Mouse (Mus musculus): ENCODE measurements around the gene Zfand5.
A peak's percentile ranks its signal among the peaks of the same experiment; 100 is the strongest.
"Not testable (repeated sequence)": the region's sequence is repeated elsewhere in the genome, so short reads cannot be mapped to it uniquely, and the experiment has no call there.

Gene Zfand5

DNA sequence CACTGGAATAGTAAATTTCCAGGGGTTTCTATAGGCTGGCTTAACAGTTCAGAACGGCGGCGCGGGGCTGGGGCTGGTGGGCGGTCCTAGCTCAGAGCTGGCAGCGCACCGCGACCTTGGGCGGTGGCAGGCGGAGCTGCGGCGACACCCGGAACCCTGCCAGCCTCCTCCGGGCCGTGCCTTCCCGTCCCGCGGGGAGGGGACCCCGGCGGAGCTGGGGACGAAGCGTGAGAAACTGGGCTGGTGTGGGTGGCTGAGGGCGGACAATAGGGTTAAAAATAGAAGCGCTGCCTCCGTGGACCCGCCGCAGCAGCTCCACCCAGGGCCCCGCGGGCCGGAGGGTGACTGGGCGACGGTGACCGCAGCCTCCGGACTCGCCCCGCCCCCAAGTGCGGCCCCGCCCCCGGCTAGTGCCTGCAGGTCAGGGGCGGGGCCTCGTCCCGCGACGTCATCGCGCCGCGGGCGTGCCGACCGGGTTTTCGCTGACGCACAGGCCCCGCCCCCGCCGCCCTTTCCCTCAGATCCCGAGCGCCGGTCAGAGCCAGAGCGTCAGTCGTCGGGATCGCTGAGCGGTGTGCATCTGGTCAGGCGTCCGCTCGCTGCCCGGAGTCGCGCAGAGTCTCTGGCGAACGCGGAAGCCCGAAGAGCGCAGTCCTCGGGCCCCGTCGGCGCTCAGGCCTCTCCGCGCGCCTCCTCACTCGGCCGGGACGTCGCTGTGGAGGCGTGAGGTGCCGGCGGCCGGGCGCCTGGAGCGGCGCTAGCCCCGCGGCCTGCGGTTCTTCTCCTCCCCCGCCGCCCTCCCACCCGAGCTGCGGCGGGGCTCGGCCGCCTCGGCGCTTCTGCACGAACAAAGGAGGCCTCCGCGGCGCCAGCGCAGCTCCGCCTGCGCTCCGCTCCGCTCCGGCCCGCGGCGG is at the start of gene Zfand5:
Gene Zfand5 (plus strand): TSS at position 538 of the 914 bp plus-strand sequence.
- DNase-seq (ENCODE audit: low spot score) = peak; percentile 91

DNA sequence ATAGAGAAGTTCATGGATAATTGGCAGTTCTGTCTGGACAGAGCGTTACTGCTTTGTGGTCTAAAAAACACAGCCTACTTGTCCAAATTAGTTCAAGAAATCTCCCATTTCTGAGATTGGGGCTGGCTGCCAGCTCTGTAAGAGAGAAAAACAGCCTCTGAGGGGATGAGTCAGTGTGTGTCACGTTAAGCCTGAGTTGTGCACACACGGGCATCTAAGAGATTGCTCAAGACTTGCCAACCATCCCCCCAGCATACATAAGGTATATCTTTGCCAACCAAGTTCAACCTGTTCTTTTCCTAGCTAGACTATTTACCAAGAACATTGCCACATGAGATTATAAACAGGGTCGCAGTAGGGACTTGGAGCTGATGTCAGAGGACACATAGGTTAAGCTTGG is 44.9 kb upstream of the Zfand5 start:
- DNase-seq (ENCODE audit: low spot score) = no peak

DNA sequence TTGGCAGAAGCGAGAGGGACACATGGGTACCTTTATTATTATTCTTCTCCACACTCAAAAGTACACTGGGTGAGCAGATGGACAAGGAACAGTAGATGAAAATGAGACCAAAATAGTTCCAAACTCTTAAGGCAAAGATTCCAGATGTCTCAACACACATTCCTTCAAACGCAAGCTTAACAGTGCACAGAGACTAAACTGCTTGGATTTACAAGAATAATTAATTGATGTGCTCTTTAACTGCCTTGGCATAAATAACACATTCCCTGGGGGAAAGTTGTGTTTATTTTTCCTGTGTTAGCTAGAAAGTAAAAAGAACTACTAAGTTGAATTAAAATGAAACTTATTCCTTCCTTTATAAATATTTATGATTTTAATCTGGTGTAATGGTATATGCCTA is 44.3 kb upstream of the Zfand5 start:
- no peak for DNase-seq (ENCODE audit: low spot score)

DNA sequence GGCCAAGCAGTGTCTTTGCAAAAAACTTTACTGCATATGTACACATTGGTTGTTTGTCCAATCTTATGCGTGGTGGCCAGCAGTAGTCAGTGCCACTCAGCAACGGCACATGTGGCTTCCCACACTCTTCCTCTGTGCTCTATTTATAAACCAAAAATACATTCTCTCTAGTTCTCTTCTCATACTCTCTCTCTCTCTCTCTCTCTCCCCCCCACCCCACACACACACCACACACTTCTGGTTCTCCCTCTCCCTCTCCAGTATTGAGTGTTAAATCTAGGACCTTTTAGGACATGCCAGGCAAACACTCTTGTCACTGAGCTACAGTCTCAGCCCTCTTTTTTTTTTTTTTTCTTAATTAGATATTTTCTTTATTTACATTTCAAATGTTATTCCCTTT is 23.3 kb upstream of the Zfand5 start:
- DNase-seq (ENCODE audit: low spot score) = not testable (repeated sequence)

DNA sequence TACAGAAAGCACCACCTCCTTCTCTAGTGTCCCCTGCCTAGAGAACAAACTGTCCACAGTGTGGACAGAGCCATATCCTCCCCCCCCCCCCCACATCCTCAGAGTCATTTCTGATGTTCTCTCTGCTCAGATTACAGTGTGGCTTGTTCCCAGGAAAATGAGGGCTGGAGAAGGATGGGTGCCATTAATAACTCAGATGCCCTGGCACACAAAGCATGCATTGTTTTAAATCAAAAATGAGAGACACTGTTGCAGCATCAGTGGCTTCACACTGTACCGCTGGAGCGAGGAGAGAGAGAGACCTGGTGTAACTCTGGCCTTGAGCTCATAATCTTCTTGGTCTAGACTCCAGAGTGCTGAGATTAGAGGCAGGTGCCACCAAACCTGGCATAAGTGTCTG is 18.2 kb upstream of the Zfand5 start:
- DNase-seq (ENCODE audit: low spot score) = no peak

GRCm38 (mm10) chr19:21255920-21256319 is 16.2 kb upstream of the Zfand5 start:
- no peak for DNase-seq (ENCODE audit: low spot score)

DNA sequence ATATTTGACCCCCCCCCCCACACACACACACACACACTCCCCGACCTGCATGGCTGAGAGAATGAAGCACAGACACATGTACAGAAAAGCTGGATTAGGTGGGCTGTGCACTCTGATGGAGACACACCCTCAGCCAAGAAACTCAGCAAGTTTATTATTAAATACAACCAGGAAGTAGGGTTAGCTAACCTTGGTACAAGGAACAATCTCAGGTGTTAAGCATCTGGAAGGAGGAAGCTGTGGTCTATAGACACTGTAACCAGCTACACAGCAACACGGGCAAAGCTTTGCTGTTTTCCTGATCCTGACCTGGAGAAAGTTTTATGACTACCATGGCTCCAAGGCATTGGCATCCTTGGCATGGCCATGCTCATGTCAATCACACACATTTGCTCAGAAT is 12.6 kb upstream of the Zfand5 start:
- no peak for DNase-seq (ENCODE audit: low spot score)

DNA sequence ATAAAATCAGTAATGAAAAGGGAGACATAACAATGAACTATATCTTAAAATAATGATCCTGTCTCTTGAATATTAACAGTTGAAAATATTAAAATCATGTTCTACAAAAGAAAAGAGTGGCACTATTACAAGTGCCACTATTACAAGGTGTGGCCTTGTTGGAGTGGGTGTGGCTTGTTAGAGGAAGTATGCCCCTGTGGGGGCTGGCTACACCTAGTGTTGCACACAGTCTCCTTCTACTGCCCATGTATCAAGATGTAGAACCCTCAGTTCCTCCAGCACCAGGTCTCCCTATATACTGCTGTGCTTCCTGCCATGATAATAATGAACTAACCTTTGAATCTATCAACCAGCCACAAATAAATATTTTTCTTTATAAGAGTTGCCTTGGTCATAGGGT is 11.8 kb upstream of the Zfand5 start:
- DNase-seq (ENCODE audit: low spot score) = no peak

- DNase-seq (ENCODE audit: low spot score) = no peak
These were observed 892 bp upstream of the Zfand5 start for GRCm38 (mm10) chr19:21271186-21271585.

DNA sequence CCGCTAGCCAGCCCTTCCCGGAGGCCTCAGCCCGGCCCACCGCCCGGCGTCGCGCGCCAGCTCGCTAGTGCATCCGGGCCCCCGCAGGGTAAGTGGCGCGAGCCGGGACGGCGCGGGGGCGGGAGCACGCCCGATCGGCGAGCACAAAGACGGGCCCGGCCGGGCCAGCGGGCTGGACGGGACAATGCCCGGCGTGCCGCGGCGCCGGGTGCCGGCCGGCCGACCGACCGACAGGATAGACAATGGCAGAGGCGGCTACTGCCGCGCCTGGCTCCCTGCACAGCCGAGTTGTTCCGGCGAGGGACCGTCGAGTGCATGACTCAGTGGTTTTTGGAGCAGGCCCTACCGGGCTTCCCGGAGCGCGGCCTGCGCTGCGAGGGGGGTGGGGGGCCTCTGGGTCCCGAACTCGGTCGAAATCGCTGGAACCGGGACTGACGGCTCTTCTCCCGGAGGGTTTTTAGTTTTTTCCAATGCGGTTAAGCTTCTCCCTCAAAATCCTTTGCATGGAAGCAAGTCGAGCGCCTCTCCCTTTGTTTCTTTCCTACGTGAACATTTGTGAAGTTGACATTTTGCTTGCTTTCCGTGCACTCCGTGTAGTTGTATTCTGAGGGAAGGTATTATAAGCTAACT is 692 bp downstream of the Zfand5 start:
- DNase-seq (ENCODE audit: low spot score) = peak; percentile 65

- DNase-seq (ENCODE audit: low spot score) = peak; percentile 19
These were observed 1.4 kb downstream of the Zfand5 start for GRCm38 (mm10) chr19:21273440-21273839.

GRCm38 (mm10) chr19:21274181-21274591 is 2.1 kb downstream of the Zfand5 start:
- peak; percentile 62 for DNase-seq (ENCODE audit: low spot score)

GRCm38 (mm10) chr19:21274714-21275113 is 2.6 kb downstream of the Zfand5 start:
- DNase-seq (ENCODE audit: low spot score) = peak; percentile 27

DNA sequence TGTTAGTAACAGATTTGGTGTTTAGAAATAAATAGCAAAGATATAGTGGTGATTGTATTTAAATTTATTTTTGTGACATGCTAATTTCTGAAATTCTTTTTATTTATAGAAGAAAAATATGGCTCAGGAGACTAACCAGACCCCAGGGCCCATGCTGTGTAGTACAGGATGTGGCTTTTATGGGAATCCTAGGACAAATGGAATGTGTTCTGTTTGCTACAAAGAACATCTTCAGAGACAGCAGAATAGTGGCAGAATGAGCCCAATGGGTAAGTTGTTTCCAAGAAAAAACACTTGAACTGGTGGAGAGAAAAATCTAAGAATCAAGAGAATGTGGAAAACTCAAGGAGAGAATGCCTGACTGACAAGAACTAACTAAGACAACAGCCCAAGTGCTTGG is 4.2 kb downstream of the Zfand5 start:
- DNase-seq (ENCODE audit: low spot score) = no peak

DNA sequence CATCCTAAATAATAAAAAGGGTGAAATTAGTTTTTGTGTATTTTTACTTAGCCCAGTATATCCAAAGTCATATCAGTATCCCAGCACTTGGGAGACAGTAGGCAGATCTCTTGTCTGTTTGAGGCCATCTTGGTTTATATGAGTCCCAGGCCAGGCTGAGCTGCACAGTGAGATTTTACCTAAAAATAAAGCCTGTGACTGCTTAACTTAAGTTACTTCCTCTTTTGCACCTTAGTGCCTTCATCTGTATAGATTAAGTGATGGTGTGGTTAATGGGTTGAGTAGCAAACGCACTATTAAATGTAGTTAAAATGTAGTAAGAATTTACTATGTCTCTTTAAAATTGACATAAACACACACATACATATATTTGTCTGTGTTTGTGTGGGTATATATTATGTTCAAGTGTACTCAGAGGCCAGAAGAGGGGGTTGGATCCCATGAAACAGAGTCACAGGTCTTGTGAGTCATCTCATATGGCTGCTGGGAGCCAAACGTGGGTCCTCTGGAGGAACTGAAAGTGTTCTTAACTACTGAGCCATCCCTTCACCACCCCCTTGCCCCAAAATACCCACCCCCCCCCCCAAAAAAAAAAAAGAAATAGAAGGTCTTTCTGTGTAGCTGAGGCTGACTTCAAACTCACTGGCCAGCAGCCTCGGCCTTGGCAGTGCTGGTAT is 14.5 kb downstream of the Zfand5 start:
- DNase-seq (ENCODE audit: low spot score) = no peak

- DNase-seq (ENCODE audit: low spot score) = no peak
These were observed 25.3 kb downstream of the Zfand5 start for GRCm38 (mm10) chr19:21297411-21297810.

- no peak for DNase-seq (ENCODE audit: low spot score)
These were observed 29.7 kb downstream of the Zfand5 start for GRCm38 (mm10) chr19:21301787-21302186.

- DNase-seq (ENCODE audit: low spot score) = no peak
These were observed 35.7 kb downstream of the Zfand5 start for GRCm38 (mm10) chr19:21307755-21308154.

DNA sequence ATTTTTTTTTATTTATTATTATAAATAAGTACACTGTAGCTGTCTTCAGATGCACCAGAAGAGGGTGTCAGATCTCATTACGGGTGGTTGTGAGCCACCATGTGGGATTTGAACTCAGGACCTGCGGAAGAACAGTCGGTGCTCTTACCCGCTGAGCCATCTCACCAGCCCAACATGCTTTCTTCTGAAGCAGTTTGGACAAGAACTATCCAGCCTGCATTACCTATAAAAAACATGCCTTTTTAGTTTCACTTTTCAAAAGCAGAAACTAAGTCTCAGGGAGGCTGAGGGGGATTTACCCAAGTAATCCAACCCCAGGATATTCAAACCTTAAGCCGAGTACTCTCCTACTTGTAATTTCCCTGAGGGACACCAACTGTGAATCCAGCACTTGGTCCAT is 38.3 kb downstream of the Zfand5 start:
- DNase-seq (ENCODE audit: low spot score) = not testable (repeated sequence)

GRCm38 (mm10) chr19:21315701-21316100 is 43.6 kb downstream of the Zfand5 start:
- no peak for DNase-seq (ENCODE audit: low spot score)

DNA sequence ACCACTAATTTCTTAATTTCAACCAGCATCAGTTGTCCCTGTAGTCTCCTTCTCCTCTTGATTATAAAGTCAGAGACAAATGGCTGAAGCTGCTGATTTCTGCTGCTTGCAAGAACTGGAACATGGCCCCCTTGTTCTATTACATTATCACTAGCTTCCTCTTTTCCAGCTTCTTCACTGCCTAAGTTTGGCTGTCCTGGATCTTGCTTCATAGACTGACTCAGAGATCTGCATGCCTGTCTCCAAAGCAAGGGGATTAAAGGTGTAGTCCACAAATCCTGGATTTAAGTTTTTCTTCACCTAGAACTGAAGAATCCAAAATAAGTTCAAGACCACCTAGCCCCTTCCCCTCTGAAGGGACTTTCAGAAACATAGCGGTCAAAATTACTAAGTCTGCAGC is 47.5 kb downstream of the Zfand5 start:
- DNase-seq (ENCODE audit: low spot score) = no peak

DNA sequence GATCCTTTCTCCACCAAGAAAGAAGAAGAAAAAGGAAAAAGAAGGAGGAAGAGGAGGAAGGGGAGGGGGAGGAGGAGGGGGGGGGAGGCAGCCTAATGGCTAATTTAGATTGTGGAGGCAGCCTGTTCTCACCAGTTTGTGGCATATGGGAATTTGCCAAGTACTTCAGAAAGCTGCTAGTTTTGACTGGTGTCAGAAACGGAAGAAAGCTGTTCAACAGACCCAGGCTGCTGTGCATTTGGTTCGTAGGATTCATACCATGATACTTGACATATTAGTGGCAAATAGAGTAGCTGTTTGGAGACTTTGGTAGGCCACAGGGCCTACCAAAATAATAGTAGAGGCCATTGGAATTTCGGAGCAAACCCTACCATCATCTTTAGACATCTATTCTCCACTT is 53.3 kb downstream of the Zfand5 start:
- DNase-seq (ENCODE audit: low spot score) = no peak

- DNase-seq (ENCODE audit: low spot score) = no peak
These were observed 56.9 kb downstream of the Zfand5 start for GRCm38 (mm10) chr19:21328951-21329350.

All from c-Kit-positive CD71-positive TER-119-positive erythroid progenitor cells, embryonic 14.5 days (primary cell).